Mouse (Mus musculus) monocyte, adult 5-6 weeks (primary cell): ENCODE results near the gene Smyd1. TPM values are rescaled to one million over a fixed set of nuclear protein-coding genes. Genes with fewer than 3 reads are reported as not detected.

Experiments
- ATAC-seq: fragments of 153-309, 156-312 bp; replicated peaks from 2 replicates; pipeline ENCODE4 v1.8.0; 2017; ENCODE audit warnings: mild to moderate bottlenecking; ENCODE audit not compliant: low TSS enrichment, insufficient number of reproducible peaks, severe bottlenecking, poor library complexity, low FRiP score
- total RNA-seq: library from RNA; stranded (forward); fragments of 200-1000, 200-491, 200-594 nt; gene quantifications from 3 replicates; pipeline ENCODE4 v1.2.3, GENCODE M21; 2017

Smyd1 gene
- total RNA-seq, 1 experiment from 2014 or later, result not detected

GRCm38 (mm10) chr6:71235121-71235520 is 86.9 kb downstream of the Smyd1 start:
- ATAC-seq, result no peak

GRCm38 (mm10) chr6:71227157-71227770 is 94.8 kb downstream of the Smyd1 start:
- ATAC-seq, result no peak

GRCm38 (mm10) chr6:71226544-71226943 is 95.5 kb downstream of the Smyd1 start:
- ATAC-seq, result no peak

- no peak for ATAC-seq
Measured at GRCm38 (mm10) chr6:71224184-71224943, 97.7 kb downstream of the Smyd1 start.

GRCm38 (mm10) chr6:71221501-71221900 is 100.5 kb downstream of the Smyd1 start:
- ATAC-seq, result no peak

GRCm38 (mm10) chr6:71212471-71212870 is 109.6 kb downstream of the Smyd1 start:
- no peak for ATAC-seq

- ATAC-seq, result no peak
Measured at GRCm38 (mm10) chr6:71211917-71212316, 110.1 kb downstream of the Smyd1 start.

- ATAC-seq, result no peak
Measured at GRCm38 (mm10) chr6:71208691-71209090, 113.3 kb downstream of the Smyd1 start.

GRCm38 (mm10) chr6:71204166-71204565 is 117.9 kb downstream of the Smyd1 start:
- ATAC-seq, result no peak

GRCm38 (mm10) chr6:71203674-71204073 is 118.4 kb downstream of the Smyd1 start:
- ATAC-seq, result no peak

- ATAC-seq, result no peak
Measured at GRCm38 (mm10) chr6:71201925-71202324, 120.1 kb downstream of the Smyd1 start.

GRCm38 (mm10) chr6:71199612-71200011 is 122.4 kb downstream of the Smyd1 start, which contains the start of gene Fabp1:
Fabp1 (plus strand) TSS chr6:71199827.
- no peak for ATAC-seq

- ATAC-seq, result no peak
Measured at GRCm38 (mm10) chr6:71197636-71198535, 124.1 kb downstream of the Smyd1 start.

- ATAC-seq, result no peak
Measured at GRCm38 (mm10) chr6:71196107-71196506, 125.9 kb downstream of the Smyd1 start.

- no peak for ATAC-seq
Measured at GRCm38 (mm10) chr6:71193151-71193740, 128.8 kb downstream of the Smyd1 start.

- no peak for ATAC-seq
Measured at GRCm38 (mm10) chr6:71190501-71190900, 131.5 kb downstream of the Smyd1 start.

GRCm38 (mm10) chr6:71189578-71189977 is 132.5 kb downstream of the Smyd1 start:
- no peak for ATAC-seq

GRCm38 (mm10) chr6:71184941-71185604 is 137.0 kb downstream of the Smyd1 start:
- ATAC-seq, result no peak
